Mouse (Mus musculus): ENCODE data around the gene Popdc2. TPM values are rescaled to one million over a fixed set of nuclear protein-coding genes. Genes with fewer than 3 reads are reported as not detected.

The Popdc2 gene
- total RNA-seq, 2 experiments from 2014 or later: 0.51 to 1.5 TPM

DNA sequence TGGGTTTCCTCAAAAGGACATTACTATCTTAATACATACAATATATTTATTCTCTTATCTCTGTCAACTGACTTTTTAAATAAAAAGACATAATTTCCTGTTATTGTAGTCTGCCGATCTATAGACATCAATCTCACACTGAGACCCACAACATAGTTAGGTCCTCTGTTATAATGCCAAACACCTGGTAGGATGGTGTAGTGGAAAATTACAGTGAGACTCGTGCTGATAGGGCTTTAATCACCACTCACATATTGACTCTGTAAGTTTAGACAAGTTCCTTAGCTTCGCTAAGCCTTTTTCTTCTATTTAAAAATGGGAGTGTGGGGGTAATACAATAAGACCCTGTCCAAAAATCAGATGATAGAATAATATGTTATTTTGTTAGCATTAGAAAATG is 2.2 kb upstream of the Popdc2 start:
- Histone ChIP-seq H3K27ac (no peak overlapping the region), H3K4me3 (no peak overlapping the region)
- TF ChIP-seq CTCF (IDR thresholded peaks at IDR 0.05): no peak
- intact Hi-C loops (cut with DNase I): no loop called here
- DNase-seq (ENCODE audit: extremely low spot score in 1 of 2, low spot score in 2 of 2): no peak

DNA sequence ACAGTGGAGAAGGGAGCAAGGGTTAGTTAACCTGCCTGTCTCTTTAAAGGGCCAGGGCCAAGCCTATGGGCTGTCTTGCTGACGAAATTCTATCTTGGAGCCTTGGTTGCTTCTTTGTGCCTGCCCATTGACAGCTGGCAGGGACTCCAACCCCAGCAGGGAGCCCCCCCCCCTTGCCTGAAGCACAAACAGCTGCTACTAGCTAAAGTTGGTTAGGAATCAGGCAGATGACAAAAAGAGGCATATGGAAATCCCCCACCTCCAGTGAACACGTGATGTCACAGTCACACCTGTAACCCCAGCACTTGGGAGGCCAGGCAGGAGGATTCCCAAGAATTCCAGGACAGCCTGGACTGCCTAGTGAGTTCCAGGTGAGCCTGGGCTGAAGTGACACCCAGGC is 1.7 kb upstream of the Popdc2 start:
- H3K4me3 ChIP-seq: no peak overlapping the region
- H3K27ac ChIP-seq: no peak overlapping the region
- no peak for DNase-seq (ENCODE audit: extremely low spot score in 1 of 2, low spot score in 2 of 2)
- no peak for TF ChIP-seq CTCF (IDR thresholded peaks at IDR 0.05)
- intact Hi-C loops (cut with DNase I): no loop called here

DNA sequence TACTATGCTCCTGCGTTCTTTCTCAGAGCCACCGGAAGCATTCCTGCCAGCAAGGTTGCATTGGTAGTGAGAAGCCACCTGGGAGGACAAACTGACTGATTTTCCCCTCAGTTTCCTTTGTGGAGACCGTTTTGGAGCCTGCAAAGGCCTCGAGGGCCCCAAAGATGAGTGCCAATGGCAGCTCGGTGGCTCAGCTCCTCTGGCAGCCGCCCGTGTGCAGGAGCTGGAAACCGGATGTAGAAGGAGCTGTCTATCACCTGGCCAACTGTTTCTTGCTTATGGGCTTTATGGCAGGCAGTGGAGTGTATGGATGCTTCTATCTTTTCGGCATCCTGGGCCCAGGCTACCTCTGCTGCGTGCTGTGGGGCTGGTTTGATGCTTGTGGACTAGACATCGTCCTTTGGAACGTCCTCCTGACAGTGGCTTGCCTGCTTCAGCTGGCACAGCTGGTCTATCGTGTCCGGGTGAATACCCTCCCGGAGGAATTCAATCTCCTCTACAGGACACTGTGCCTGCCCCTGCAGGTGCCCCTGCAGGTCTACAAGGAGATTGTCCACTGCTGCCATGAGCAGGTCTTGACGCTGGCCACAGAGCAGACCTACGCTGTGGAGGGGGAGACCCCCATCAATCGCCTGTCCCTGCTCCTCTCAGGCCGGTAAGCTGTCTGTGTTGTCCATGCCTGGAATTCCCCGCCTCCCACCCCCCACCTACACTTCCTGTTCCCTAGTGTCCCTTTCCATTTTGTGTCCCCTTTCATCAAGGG is 665 bp downstream of the Popdc2 start:
- intact Hi-C loops (cut with DNase I): no loop called here
- Histone ChIP-seq H3K4me3 (no peak overlapping the region), H3K27ac (no peak overlapping the region)
- no peak for DNase-seq (ENCODE audit: extremely low spot score in 1 of 2, low spot score in 2 of 2)
- no peak for TF ChIP-seq CTCF (IDR thresholded peaks at IDR 0.05)

DNA sequence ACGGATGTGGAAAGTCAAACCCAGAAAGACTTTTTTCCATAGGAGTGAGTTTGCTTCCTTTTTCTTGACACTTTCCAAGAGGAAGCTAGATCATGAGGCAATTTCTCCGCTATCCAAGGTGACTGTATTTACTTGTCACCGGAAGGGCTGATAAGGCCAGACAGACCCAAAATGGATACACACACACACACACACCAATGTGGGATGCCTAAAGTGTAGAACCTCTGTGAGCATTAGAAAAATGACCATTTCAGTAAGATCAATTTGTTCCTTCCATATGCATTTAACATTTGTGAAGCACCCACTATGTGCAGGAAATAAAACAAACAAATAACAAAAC is 1.2 kb downstream of the Popdc2 start:
- no peak for TF ChIP-seq CTCF (IDR thresholded peaks at IDR 0.05)
- H3K27ac ChIP-seq: no peak overlapping the region
- intact Hi-C loops (cut with DNase I): no loop called here
- DNase-seq (ENCODE audit: extremely low spot score in 1 of 2, low spot score in 2 of 2): no peak
- H3K4me3 ChIP-seq: no peak overlapping the region

DNA sequence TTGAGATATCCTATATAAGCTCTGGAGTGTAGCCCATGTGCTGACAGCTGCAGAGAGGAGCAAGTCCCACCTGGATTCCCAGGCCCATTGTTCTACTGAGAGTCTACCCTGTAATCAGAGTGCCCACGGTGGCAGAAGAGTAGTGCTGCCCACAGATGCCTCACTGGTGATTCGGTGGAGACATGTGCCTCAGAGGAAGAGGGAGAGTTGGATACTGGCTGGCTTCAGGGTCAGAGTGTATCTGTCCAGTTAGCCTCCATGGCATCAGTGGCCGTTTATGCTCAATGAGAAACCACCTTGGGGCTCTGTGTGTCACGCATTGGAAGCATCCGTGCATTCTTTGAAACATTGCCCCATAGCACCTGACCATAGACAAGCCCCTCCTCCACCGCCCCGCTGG is 1.6 kb downstream of the Popdc2 start:
- intact Hi-C loops (cut with DNase I): no loop called here
- no peak for TF ChIP-seq CTCF (IDR thresholded peaks at IDR 0.05)
- Histone ChIP-seq H3K27ac (no peak overlapping the region), H3K4me3 (no peak overlapping the region)
- no peak for DNase-seq (ENCODE audit: extremely low spot score in 1 of 2, low spot score in 2 of 2)

DNA sequence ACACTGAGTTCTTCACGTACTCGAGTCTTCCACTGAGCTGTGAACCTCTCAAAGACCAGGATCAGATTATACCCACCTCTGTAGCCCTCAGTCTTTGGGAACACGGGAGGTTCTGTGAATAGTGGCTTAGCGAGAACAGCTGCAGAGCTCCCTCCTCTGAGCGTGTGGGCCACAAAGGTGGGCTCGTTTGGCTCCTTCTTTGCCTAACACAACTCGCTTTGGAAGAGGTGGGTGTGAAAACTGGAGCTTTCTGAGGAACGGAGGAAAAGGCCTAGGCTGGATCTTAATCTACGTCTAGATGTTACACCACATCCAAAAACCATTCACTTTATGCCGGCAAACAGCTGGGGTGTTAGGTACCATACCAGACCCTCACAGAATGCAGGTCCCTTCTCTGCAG is 3.4 kb downstream of the Popdc2 start:
- intact Hi-C loops (cut with DNase I): loop anchor here (5.0 kb wide), 1 partner anchor 378 kb away; no protein-coding TSS in a partner anchor
- DNase-seq (ENCODE audit: extremely low spot score in 1 of 2, low spot score in 2 of 2): peak in 1 of 2 experiments; percentile 37

DNA sequence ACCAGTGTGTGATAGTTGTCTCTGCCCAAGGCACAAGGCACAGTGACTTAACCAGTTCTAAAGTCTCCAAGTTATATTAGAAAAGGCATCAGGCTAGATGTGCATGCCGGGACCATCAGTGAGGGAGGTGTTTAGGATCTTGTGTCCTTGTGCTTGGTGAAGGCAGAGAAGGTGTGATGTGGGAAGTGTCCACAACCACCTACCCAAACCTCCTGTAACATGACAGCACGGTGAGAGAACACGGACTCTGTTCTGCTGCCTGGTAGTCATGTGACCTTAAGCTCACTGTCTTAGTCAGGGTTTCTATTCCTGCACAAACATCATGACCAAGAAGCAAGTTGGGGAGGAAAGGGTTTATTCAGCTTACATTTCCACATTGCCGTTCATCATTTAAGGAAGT is 4.2 kb downstream of the Popdc2 start:
- no peak for DNase-seq (ENCODE audit: extremely low spot score in 1 of 2, low spot score in 2 of 2)
- intact Hi-C loops (cut with DNase I): loop anchor here (5.0 kb wide), 1 partner anchor 379 kb away; no protein-coding TSS in a partner anchor
- no peak for TF ChIP-seq CTCF (IDR thresholded peaks at IDR 0.05)
- Histone ChIP-seq H3K27ac (no peak overlapping the region), H3K4me3 (no peak overlapping the region)

More for the DNA sequence above, 3.4 kb downstream of the Popdc2 start:
- no peak for TF ChIP-seq CTCF (IDR thresholded peaks at IDR 0.05)
- Histone ChIP-seq H3K27ac (peak overlapping the region; percentile 44), H3K4me3 (no peak overlapping the region)

DNA sequence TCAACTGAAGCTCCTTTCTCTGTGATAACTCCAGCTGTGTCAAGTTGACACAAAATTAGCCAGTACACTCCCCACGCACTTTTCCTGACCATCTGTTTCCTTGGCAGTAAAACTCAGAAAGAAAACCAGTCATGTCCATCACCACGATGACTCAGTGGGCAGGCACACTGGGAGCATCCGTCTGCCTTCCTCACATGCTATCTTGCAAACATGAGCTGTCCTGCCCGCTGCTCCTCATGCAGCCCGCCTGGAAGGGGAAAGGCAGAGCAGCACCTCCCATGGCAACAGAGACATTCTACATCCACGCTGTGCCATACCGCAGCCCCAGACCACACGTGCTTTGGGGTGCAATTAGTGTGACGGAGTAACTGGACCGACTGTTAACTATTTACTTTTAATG is 6.3 kb downstream of the Popdc2 start:
- no peak for TF ChIP-seq CTCF (IDR thresholded peaks at IDR 0.05)

DNA sequence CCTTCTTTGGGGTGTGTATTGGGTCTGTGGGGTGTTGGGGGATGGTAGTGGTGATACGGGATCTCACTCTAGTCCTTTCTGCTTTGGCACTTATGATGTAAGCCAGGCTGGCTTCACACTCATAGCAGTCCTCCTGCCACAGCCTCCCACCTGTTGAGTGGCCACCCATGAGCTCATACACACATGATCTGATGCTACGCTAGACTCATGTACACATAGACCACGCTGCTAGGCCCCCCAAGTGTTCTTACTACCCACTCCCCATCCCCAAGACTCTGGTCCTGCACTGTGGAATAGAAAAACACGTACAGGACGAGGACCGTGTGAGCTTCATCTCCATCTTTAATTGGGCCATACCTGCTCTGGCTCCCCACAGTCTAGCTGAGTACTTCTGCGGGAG is 7.0 kb downstream of the Popdc2 start:
- H3K27ac ChIP-seq: no peak overlapping the region
- H3K4me3 ChIP-seq: no peak overlapping the region
- TF ChIP-seq CTCF (IDR thresholded peaks at IDR 0.05): no peak
- intact Hi-C loops (cut with DNase I): loop anchor here (5.0 kb wide), 1 partner anchor 382 kb away; no protein-coding TSS in a partner anchor
- DNase-seq (ENCODE audit: extremely low spot score in 1 of 2, low spot score in 2 of 2): no peak

More for the DNA sequence above, 6.3 kb downstream of the Popdc2 start:
- peak overlapping the region; percentile 63 for H3K27ac ChIP-seq
- intact Hi-C loops (cut with DNase I): loop anchor here (5.0 kb wide), 1 partner anchor 381 kb away; no protein-coding TSS in a partner anchor
- no peak overlapping the region for H3K4me3 ChIP-seq
- peak; percentile 67 to 78 for DNase-seq (ENCODE audit: extremely low spot score in 1 of 2, low spot score in 2 of 2)

DNA sequence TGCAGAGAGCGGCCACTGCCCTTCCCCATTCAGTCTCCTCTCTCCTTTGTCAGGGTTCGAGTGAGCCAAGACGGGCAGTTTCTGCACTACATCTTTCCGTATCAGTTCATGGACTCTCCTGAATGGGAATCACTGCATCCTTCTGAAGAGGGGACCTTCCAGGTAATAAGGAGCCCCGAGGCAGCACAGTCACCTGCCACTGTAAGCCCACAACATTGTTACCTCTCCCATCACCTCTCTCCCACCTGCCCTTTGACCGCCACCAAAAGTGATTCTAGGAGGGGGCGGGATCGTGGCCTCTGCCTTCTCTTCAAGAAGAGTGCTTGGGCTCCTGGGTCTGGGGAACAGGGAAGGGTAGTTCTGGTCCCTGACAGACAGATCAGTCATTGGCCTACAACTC is 7.4 kb downstream of the Popdc2 start:
- H3K4me3 ChIP-seq: no peak overlapping the region
- no peak overlapping the region for H3K27ac ChIP-seq
- no peak for TF ChIP-seq CTCF (IDR thresholded peaks at IDR 0.05)
- intact Hi-C loops (cut with DNase I): loop anchor here (5.0 kb wide), 1 partner anchor 382 kb away; no protein-coding TSS in a partner anchor
- DNase-seq (ENCODE audit: extremely low spot score in 1 of 2, low spot score in 2 of 2): no peak

DNA sequence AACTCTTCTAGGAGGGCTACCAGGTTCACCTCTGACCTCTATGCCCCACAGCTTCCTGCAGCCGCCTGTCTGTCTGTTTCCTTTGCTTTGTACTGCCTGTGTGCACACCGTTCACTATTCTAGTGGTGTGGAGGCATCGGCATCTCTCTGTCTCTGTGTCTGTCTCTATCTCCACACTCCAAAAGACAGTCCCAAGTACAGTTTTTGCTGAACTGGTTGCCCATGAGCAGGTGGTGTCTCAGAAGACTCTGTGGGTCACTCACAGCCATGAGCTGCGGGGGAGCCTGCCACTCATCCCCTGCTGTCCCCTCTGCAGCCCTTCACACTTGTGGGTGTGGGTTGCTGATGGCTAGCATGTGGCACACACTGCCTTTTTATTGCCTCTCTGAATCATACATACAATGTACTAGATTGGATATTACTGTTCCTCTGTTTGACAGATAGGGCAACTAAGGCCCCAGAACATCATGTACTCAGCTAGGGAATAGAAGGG is 8.0 kb downstream of the Popdc2 start:
- no peak overlapping the region for H3K27ac ChIP-seq
- no peak for TF ChIP-seq CTCF (IDR thresholded peaks at IDR 0.05)
- DNase-seq (ENCODE audit: extremely low spot score in 1 of 2, low spot score in 2 of 2): no peak
- no peak overlapping the region for H3K4me3 ChIP-seq
- intact Hi-C loops (cut with DNase I): loop anchor here (5.0 kb wide), 1 partner anchor 383 kb away; no protein-coding TSS in a partner anchor

DNA sequence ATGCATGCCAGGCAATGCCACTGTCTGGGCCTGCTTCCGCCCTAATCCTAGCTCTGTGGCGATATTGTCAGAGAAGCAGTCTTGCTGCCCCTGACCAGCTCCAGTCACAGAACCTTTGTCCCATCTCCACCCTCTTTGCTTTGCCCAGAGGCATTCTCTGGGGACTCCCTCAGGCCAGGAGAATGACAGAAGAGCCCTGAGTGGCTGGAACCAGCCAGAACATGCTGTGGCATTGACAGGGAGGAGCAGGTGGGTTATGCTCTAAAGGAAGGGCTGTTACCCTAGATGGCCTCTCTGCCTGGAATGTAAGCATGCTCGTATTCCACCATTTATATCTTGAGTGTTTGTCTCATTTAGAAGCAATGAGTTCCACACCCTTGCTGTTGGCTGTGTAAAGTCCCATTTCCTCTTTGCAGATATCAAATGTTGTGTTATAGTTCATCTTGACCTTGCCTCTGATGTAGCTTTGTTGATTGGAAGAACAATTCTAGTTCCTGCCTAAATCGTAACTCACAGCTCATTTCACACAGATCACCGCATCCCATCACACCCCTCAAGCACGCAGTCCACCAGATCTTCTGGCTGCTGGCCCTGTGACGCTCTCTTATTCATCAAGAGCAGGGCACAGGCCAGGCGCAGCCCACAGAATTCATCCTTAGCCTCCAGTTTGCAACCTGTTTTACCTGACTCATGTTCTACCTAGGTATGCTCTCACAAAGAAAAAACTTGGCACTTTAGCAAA is 8.8 kb downstream of the Popdc2 start:
- no peak for DNase-seq (ENCODE audit: extremely low spot score in 1 of 2, low spot score in 2 of 2)
- Histone ChIP-seq H3K27ac (no peak overlapping the region), H3K4me3 (no peak overlapping the region)
- no peak for TF ChIP-seq CTCF (IDR thresholded peaks at IDR 0.05)
- intact Hi-C loops (cut with DNase I): no loop called here
